Mouse (Mus musculus) layer of hippocampus, postnatal 10 days (tissue): ENCODE measurements around the gene Uaca. TPM values are rescaled to one million over a fixed set of nuclear protein-coding genes. Genes with fewer than 3 reads are reported as not detected.

ENCODE experiments used
- total RNA-seq, 2 experiments: library from RNA; stranded (reverse); gene quantifications; 2 replicates each; pipeline ENCODE4 v1.2.3; 2021

The Uaca gene
- total RNA-seq, 2 experiments from 2014 or later = 13.7 to 15.2 TPM

Other genes starting within 250 kb of the Uaca start
- gene Lrrc49, start 106.4 kb upstream of the Uaca start, total RNA-seq = 10 to 100 TPM; 62.3 to 64.3 TPM
- gene Larp6, start 81.6 kb upstream of the Uaca start, total RNA-seq = 10 to 100 TPM; 32.8 to 33.6 TPM